Mouse (Mus musculus): ENCODE measurements around the gene Olfr975.
"Not testable (repeated sequence)": the region's sequence is repeated elsewhere in the genome, so short reads cannot be mapped to it uniquely, and the experiment has no call there.

Olfr975 gene

DNA sequence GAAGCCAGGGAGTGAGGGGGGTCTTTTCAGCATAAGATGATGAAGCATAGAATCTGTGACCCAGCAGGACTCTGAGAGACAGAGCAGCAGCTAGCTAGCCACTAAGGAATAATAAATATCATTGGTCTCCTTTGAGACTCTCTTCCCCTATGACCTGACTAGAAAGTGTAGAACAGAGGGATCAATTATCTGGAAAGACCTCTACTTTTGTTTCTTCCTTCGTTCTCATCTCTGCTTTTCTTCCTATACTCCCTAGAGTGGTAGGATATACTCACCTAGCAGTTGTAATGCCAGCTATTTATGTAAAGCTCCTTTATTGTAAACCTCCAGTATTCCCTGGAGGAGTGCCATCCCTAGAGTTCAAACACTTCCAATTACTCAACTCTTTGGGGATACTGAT is at the start of gene Olfr975:
Olfr975 (minus strand) TSS at position 101 of the 400 bp plus-strand sequence.
- DNase-seq, result no peak

DNA sequence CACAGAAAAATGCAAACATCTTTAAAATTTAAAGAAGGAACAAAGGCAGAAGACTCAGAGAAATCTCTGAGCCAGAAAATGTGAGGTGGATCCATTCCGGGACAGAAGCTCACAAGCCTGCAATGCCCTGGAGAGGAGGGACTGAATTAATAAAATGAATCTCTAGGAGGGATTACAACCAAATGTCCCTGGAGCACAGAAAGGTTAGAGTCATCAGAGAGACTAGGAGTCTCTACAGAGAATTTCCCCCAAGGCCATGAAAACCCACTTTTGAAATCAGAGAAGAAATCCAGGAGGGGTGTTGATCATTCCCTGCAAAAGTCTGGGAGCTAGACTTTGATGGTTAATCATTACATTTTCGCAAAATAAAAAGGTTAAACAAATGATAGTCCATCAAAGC is 40.0 kb upstream of the Olfr975 start, which contains the start of gene Olfr978:
Olfr978 (plus strand) TSS at position 301 of the 400 bp plus-strand sequence.
- DNase-seq, result no peak

DNA sequence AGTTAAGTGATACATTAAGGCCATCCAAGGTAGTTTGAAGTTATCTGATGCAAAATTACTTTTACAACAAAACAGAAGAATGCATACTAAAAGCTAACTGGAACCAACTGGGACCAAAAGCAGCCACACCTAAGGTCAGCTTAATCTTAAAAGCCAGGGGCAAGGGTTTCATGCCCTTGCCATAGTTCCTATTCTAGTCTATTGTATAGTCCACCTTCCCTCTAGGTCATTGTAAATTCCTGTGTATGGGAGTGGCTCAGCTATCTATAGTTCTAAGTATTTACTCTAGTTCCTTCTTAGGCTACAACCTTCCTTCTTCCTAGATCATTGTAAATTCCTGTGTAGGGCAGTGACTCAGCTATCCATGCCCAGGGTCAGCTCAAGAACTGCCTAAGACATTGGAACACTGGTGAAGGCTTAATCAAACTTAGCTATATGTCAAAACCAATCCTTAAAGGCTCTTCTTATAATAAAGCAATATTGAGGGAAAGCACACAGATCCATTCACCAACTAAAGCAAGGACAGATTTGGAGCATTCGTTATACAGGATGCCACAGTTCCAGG is 24.8 kb upstream of the Olfr975 start:
- not testable (repeated sequence) for DNase-seq

DNA sequence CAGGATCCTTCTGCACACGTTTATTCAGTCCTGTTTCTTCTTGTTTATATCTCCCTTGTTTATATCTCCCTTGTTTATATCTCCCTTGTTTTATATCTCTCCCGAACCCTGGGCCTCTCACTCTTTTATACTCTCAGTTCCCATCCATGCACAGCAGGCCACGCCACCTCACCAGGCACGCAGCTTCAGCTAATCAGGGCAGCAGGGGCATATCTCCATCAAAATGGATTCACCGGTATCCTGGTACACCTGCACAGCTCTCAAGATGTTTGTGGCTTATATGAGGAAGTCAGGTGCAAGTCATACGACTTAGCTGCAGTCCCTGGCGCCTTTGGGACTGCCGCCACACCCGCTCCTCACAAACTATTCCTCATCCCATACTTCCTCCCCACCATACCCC is 9.2 kb upstream of the Olfr975 start, which contains the start of gene Olfr976:
Olfr976 (minus strand) TSS at position 101 of the 400 bp plus-strand sequence.
- not testable (repeated sequence) for DNase-seq

DNA sequence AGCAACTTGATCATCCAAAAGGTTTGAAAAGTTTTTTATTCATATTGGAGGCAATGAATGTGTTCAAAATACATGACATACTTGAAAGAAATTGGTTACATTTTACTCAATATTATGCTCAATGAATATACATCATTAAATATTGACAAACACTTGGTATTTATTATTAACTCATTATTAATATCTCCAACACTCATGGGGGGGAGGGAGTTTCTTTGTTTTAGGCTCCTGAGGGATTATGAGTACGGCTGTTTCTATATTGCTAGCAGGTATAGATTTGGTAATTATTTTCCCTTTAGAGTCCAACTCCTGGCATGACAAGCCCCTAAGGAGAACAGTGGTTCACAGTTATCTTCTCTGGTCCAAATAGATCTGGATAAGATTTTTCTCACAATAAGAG is 14.6 kb downstream of the Olfr975 start, which contains the start of gene Olfr974:
Olfr974 (plus strand) TSS at position 301 of the 400 bp plus-strand sequence.
- DNase-seq, result no peak

DNA sequence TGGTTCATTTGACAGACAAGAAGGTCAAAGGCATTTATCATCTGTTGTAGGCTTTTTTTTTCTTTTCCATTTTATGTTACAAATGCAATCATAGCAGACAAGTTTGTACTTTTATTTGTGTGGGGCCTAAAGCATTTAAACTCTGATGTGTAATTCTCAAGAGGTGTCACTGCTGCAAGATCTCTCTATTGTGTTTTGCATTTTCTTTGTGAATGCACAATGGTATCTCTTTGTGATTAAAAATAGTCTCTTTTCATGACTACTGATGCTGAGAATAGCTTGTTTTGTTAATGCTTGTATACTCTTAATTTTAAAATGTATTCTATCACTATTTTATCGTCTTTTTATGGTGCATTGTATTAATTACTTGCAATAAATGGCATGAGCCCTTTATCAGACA is 23.0 kb downstream of the Olfr975 start:
- DNase-seq, result not testable (repeated sequence)

DNA sequence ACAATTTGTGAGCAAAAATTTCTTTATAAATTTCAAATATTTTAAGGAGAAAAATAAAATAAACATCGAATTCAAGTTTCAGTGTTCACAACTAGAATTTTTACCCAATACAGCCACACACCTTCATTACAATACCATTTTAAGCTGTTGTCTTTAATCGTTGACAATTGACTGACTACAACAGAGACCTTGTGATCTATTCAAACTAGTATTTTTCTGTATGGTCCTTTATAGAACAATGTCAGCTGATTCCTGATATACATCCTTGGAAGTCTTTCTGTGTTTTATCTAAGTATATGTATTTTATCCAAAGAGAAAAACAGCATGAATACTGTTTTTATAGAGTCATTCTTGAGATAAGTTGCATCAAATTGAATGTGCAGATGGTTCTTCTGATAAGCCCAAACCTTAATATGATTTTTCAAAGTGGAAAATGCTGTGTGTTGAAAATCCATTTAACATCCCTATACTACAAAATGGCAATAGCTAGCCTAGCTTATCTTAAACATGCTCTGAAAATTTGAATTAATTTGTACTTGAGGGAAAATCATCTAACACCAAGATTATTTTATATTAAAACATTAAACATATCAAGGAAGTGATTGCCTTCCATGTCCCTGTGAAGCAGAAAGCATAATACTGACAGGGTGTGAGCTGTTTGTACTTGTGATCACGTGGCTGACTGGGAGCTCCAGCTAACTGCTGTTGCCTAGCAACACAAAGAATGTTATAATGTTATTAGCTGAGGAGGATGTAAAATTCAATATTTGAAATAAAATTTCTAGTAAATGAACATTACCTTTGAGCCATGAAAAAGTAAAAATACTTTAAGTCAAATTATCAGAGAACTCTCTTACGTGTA is 23.6 kb downstream of the Olfr975 start:
- DNase-seq, result not testable (repeated sequence)

DNA sequence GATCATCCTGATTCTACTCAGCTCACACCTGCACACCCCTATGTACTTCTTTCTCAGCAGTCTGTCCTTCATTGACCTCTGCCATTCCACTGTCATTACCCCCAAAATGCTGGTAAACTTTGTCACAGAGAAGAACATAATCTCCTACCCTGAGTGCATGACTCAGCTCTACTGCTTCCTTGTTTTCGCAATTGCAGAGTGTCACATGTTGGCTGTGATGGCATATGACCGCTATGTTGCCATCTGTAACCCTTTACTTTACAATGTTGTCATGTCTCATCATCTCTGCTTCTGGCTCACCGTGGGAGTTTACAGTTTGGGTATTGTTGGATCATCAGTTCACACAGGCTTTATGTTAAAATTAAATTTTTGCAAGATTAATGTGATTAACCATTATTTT is 41.9 kb downstream of the Olfr975 start:
- no peak for DNase-seq

DNA sequence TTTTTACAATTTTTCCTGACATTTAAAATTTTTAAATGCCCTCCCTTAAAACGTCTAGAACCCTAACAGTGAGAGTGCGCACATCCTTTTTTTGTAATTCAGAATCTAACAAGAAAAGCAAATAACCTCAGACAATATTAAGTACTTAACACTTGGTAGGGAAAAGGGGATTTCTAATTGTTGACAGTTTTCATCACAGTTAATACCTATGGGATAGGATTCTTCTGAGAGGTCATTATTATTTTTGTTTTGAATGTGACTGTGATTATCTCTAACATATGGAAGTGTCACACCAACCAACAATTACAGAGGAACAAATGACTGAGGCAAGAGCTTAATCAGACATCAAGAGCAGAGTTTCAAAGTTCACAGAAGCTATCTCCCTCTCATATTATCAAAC is 44.8 kb downstream of the Olfr975 start, which contains the start of gene Olfr229:
Olfr229 (plus strand) TSS at position 301 of the 400 bp plus-strand sequence.
- DNase-seq, result no peak

DNA sequence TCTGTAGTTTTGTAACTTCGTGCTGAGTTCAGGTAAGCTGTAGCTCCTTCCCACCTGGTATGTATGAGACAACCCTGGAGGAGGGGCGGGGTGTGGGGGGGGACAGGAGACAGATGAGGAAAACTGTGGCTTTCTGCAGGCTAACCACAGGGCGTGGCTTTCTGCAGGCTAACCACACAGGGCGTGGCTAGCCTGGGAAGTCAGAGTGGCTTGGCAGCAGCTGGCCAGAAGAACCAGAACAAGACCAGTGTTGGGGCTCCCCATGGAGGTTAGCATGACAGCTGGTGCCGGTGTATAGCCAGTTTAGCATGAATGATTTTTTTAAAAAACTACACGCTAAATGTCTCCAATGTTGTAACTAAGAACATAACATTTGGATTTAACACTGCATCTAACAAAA is 46.7 kb downstream of the Olfr975 start:
- DNase-seq, result no peak
